Mouse (Mus musculus) cerebellum, postnatal 25 days (tissue): ENCODE results near the gene Afp.

ENCODE experiments used
- DNase-seq, 2 experiments: peaks; one replicate each; pipeline ENCODE4 v3.0.0; 2021; ENCODE audit warnings: mixed read lengths in 2 of 2

The Afp gene

GRCm38 (mm10) chr5:90509828-90510592, 19.5 kb downstream of the Afp start:
- no peak for DNase-seq

- DNase-seq, result no peak
Measured at GRCm38 (mm10) chr5:90512288-90512955, 21.9 kb downstream of the Afp start.

- no peak for DNase-seq
Measured at GRCm38 (mm10) chr5:90515561-90515960, 25.0 kb downstream of the Afp start.

GRCm38 (mm10) chr5:90518356-90519100, 28.0 kb downstream of the Afp start, which contains the start of gene Afm:
Gene Afm, plus strand, starts transcription at chr5:90518932.
- no peak for DNase-seq

GRCm38 (mm10) chr5:90551191-90551590, 60.7 kb downstream of the Afp start:
- DNase-seq, result no peak

- no peak for DNase-seq
Measured at GRCm38 (mm10) chr5:90556052-90556451, 65.5 kb downstream of the Afp start.
